Mouse (Mus musculus) heart, postnatal 4 days (tissue): Measurements from ENCODE around the gene Dpep1. TPM values are rescaled to one million over a fixed set of nuclear protein-coding genes. Genes with fewer than 3 reads are reported as not detected.
"Not testable (repeated sequence)": the region's sequence is repeated elsewhere in the genome, so short reads cannot be mapped to it uniquely, and the experiment has no call there.

Experiments used
- DNase-seq: peaks from one replicate; pipeline ENCODE4 v3.0.0; 2021
- total RNA-seq, 2 experiments: library from RNA; stranded (reverse); gene quantifications; 2 replicates each; pipeline ENCODE4 v1.2.3; 2021

Dpep1 gene
- total RNA-seq, 2 experiments from 2014 or later = 7.5 to 11.6 TPM

DNA sequence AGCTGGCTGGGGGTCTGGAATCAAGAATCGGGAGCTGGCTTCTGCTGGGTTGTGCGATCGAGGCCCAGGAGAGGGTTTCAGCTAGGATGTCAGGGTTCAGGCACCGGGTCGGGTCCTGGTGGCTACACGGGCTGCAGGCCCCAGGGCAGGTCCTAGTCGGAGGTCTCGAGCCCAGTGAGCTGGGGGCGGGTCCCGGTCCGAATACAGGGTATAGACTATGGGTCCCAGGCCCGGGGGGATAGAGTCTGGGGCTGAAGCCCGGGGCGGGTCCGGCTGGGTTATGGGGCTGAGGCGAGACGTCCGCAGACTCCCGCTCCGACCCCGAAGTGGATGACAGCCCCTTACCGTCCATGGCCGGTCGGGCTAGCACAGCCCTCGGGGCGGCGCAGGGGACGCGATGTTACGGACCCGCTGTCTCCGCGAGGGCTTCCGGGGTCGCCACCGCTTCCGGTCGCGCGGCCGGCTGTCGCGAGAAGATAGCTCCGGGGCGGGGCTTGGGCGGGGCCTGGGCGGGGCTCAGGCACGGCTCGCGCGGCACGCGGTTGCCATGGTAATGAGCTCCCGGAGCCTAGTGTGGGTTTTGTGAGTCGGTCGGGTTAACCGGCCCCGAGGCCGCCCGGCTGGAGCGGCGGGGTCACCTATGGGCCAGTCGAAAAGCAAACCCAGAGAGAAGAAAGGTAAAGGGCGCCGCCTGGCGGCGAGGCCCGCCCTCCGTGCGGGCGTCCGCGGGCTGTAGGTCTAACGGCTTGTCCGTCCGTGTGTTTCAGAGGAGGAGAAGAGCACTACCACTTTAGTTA lies 26.5 kb downstream of the Dpep1 start, which contains the start of the genes Chmp1a and Spata33:
TSS of gene Chmp1a (minus strand) at position 443 of the 797 bp plus-strand sequence.
TSS of gene Spata33 (plus strand) at position 512 of the 797 bp plus-strand sequence.
- peak; percentile 91 for DNase-seq

DNA sequence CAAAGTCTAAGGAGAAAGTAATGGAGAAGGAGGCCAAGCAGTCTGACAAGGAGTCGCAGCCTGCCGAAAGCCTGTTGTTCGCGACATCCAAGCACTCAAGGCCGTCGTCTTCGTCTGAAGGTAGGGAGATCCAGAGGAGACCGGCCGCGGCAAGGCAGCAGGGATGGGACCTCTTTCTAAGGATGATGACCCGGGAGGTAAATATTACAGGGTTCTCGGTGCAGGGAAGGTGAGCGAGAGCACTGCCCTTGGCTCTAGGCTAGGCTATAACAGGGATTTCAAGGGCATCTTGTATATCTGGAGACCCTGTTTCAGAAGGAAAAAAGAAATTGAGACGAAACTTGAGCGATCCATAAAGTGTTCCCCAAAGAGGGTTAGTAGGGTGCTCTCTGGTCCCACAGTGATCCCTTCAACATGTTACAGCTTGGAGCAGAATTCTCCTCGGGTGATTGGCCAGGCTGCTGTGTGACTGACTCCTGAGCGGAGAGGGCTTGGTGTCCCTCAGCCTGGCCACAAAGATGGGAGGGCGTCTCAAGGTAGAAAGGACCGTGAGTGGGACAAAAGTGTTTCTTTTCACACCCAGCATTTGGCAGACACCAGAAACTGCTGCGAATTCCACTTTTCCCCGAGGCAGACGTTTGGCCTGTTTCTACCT lies 27.2 kb downstream of the Dpep1 start:
- DNase-seq = no peak

DNA sequence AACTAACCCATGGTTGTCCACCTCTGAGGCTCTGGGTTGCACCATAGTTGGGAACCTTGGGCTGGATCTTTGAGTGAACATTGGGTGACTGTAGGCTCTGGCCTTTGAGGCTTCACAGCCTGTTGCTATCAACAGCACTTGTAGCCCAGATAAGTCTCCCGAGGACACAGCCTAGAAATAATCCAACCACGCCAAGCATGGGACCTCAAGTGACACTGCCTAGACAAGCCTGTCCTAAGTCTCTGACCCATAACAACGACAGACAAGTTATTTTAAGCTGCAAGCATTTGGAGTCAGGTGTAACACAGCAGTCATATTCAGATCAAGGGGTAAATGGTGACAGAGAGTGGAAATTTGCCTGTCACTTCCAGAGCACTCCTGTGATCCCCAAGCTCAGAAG lies 29.4 kb downstream of the Dpep1 start:
- peak; percentile 48 for DNase-seq

- no peak for DNase-seq
Observed at GRCm38 (mm10) chr8:123220917-123221316, 34.9 kb downstream of the Dpep1 start.

- peak; percentile 94 for DNase-seq
Observed at GRCm38 (mm10) chr8:123224278-123225266, 38.5 kb downstream of the Dpep1 start, which contains the start of gene Cdk10. Gene Cdk10 (plus strand): TSS chr8:123224842.

DNA sequence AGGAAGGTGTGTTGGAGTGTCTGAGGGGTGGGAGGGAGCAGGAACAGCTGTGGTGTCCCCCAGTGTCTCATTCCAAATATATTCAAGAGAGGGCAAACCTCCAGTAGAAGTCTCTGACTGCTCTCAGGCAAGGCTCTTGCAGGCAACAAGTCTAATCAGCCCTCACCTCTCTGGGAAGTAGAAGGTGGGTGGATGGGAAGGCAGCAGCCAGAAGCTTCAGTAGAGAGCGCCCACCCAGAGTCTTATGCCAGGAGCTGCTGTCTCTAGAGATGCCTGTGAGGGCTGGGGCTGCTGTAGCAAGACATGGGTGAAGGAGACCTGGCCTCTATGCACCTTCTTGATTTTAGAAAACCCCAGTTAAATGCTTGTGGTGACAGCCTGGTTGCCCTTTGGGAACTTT lies 42.4 kb downstream of the Dpep1 start:
- no peak for DNase-seq

DNA sequence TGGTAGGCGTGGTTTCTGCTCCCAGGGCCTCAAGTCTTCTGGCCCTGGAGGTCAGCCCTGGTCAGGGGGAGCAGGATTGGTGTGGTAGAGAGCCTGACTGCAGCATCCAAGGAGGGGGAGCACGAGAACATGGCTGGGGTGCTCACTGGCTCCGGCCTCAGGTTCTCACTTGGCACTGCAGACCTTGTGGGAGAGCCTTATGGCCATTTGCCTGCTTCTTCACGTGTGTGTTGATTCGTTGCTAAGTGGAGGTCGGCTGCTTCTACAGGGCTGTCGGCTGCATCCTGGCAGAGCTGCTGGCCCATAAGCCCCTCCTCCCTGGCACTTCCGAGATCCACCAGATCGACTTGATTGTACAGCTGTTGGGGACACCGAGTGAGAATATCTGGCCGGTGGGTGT lies 44.3 kb downstream of the Dpep1 start:
- DNase-seq = not testable (repeated sequence)

DNA sequence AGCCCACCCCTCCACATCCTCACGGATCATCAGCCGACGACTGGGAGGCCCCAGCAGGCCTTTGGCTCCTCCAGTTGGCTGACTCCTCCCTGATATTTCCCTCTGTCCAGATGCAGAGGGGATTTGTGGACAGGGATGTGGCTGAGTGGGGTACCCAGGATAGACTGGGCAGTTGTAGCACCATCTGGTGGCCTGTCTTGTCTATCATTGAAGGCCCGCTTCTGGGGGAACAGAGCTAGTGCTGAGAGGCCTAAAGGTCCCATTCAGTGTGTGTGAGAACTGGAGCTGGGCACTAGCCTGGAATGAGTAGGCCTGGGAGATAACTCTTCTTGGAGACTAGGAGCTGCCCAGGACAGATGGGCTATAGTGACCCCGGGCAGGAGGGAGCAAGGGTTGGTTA lies 45.7 kb downstream of the Dpep1 start:
- DNase-seq = peak; percentile 47

DNA sequence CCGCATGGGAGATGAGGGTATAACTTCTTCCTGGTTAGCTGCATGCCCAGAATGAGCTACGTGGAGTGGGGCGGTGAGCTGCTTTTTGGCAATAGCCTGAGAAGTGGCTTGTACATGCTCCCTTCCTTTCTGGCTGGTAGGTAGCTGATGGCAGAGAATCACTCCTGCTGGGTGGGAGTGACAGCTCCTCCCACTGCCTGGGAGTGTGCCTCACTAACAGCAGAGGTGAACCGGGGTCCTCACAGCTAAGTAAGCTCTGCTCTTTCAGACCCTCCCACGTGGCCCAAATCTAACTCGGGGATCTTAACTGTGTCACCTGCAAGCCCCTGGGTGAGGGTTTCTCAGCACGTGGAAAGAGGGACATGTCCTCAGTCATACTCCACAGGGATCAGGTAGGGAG lies 46.5 kb downstream of the Dpep1 start:
- DNase-seq = no peak

DNA sequence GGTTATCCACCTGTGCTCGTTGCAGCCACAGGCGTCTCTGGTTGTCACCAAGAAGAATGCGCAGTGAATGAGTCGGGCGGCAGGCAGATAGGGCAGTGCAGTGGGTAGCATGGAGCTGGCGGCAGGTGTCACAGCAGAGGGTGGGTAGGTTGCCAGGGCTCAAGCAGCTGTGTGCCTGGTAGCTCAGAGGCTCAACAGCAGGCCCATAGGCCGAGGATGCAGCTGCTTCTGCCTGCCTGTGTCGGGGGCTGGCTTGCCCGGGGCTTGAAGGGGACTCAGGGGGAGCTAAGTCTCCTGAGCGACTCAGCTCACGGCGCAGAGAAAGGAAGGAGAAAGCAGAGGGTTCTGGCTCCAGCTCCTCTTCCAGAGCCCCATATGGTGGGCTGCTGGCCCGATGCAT lies 47.3 kb downstream of the Dpep1 start:
- DNase-seq = no peak

GRCm38 (mm10) chr8:123233760-123234159 lies 47.7 kb downstream of the Dpep1 start:
- no peak for DNase-seq

- no peak for DNase-seq
Observed at GRCm38 (mm10) chr8:123234918-123235519, 49.0 kb downstream of the Dpep1 start.

DNA sequence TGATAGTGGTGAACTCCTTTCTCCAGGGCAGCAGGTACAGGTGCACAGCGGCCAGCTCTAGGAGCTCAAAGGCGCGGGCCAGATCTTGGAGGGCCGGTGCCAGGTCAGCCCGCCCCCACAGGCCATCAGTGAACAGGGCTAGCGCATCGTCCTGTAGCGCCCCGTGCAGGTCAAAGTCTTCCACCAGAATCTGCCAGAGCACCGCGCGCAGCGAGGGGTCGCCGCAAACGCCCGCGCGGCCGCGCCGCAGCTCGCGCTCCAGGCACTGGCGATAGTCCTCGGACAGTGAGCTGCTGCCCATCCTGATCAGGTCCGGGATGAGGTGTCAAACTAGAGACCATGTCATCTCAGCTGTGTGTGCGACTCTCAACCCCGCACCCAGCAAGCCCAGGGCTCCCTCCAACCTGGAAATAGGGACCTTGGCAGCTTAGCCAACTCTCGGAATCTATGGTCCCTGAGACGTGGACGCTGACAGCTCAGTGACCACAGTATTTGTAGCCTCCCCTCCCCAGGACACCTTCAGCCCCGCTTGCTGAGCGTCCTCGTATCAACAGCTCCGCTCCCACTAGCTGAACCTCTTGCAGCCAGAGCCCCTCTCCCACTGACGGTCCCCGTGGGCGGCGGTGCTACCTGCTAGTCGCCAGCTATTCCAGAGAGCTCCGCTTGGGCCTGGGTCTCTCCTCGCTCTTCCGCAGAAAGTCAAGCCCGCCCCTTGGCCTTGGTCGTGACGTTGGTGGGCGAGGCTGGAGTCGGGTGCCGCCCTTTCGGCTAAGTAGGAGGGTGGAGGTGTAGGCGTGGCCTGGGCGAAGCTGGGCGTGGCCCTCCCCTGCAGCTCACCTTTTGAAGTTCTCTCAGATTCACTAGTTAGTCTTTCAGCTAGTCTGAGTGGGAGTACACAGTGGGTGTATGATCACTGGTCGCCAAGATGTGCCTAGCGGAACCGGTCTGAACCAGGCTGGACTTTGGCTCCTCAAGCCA lies 49.8 kb downstream of the Dpep1 start, which contains the start of gene Spata2l:
TSS of gene Spata2l (minus strand) at position 714 of the 978 bp plus-strand sequence.
- peak; percentile 85 for DNase-seq

DNA sequence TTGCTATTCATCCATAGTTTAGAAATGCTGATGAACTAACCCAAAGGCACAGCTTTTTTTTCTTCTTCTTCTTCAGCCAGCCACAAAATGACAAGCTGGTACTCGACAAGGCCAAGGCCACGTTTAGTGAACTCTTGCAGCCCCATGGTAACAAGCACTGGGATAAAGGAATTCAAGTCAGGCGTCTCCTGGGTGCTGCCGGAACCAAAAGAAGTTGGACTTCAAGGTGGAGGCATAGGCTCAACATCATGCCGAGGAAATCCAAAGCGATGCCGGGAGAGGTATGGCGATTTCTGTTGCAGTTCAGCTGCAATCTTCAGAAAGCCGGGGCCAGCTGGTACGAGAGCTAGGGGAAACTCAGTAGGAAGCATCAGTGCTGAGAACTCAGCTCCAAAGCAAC lies 53.4 kb downstream of the Dpep1 start:
- DNase-seq = no peak

GRCm38 (mm10) chr8:123242107-123242923 lies 56.3 kb downstream of the Dpep1 start:
- no peak for DNase-seq

GRCm38 (mm10) chr8:123243053-123243452 lies 57.0 kb downstream of the Dpep1 start:
- DNase-seq = no peak

DNA sequence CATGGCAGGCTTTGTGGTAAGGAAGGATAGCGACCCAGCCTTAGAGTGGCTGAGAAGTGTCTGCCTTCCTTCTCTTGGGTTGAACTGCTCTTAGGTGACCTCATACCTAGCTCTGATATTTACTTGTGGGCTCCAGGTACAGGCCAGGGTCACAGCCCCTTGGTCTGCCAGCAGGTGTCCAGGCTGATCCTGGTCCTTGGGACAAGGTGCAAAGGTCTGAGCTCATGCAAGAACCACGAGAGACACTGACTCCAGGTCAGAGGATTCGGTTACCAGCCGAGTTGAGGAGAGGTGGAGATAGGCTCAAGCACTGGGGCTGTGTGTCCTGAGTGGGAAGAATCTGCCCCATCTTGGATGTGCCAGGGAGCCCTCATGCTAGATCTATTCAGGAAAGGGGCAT lies 58.3 kb downstream of the Dpep1 start:
- no peak for DNase-seq

DNA sequence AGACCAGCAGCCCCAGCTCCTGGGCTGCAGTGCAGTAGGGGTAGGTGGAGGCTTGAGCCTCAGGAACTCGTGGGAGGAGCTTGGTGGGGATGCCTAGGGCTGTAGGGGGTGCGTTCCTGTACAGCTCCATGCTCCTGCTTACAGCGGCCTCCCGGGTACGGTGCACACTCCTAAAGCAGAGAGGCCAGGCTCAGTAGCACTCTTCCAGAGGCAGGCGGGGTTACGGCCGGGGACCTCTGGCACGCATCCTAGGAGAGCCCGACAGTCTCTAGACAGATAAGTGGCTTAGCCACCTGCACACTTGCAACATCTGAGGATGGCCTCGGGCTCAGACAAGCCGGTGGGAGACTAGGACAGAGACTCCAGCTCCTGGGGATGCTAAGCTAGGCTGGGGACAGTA lies 59.5 kb downstream of the Dpep1 start:
- no peak for DNase-seq

GRCm38 (mm10) chr8:123247748-123248147 lies 61.7 kb downstream of the Dpep1 start:
- no peak for DNase-seq

- no peak for DNase-seq
Observed at GRCm38 (mm10) chr8:123248596-123248995, 62.6 kb downstream of the Dpep1 start.
